Mouse (Mus musculus) adrenal gland, postnatal 14 days (tissue): ENCODE measurements around the gene Iqcf1. TPM values are rescaled to one million over a fixed set of nuclear protein-coding genes. Genes with fewer than 3 reads are reported as not detected.

Experiments used
- DNase-seq: peaks from one replicate; pipeline ENCODE4 v3.0.0; 2021; ENCODE audit warnings: mixed read lengths
- total RNA-seq: library from RNA; stranded (reverse); gene quantifications from 2 replicates; pipeline ENCODE4 v1.2.3, GENCODE M21; 2021

Iqcf1 gene
- total RNA-seq, 1 experiment from 2014 or later: not detected

GRCm38 (mm10) chr9:106464751-106465541 is 34.8 kb upstream of the Iqcf1 start:
- DNase-seq: peak; percentile 78

- peak; percentile 45 for DNase-seq
Measured at GRCm38 (mm10) chr9:106465571-106466200, 34.1 kb upstream of the Iqcf1 start, which contains the start of gene Gpr62. Gene Gpr62, minus strand, starts transcription at chr9:106465938.

GRCm38 (mm10) chr9:106466721-106467120 is 33.0 kb upstream of the Iqcf1 start:
- no peak for DNase-seq

GRCm38 (mm10) chr9:106467746-106468145 is 32.0 kb upstream of the Iqcf1 start:
- no peak for DNase-seq

GRCm38 (mm10) chr9:106469317-106469716 is 30.4 kb upstream of the Iqcf1 start:
- no peak for DNase-seq

- DNase-seq: peak; percentile 3
Measured at GRCm38 (mm10) chr9:106469776-106470175, 30.0 kb upstream of the Iqcf1 start.

GRCm38 (mm10) chr9:106470991-106471750 is 28.6 kb upstream of the Iqcf1 start:
- DNase-seq: peak; percentile 12

- peak; percentile 78 for DNase-seq
Measured at GRCm38 (mm10) chr9:106471892-106472291, 27.9 kb upstream of the Iqcf1 start.

- peak; percentile 12 for DNase-seq
Measured at GRCm38 (mm10) chr9:106472321-106472720, 27.4 kb upstream of the Iqcf1 start.

GRCm38 (mm10) chr9:106473081-106473752 is 26.6 kb upstream of the Iqcf1 start:
- peak; percentile 4 for DNase-seq

- DNase-seq: peak; percentile 4
Measured at GRCm38 (mm10) chr9:106473753-106474105, 26.0 kb upstream of the Iqcf1 start.

GRCm38 (mm10) chr9:106474456-106474855 is 25.3 kb upstream of the Iqcf1 start:
- peak; percentile 90 for DNase-seq

GRCm38 (mm10) chr9:106475046-106475445 is 24.7 kb upstream of the Iqcf1 start:
- peak; percentile 49 for DNase-seq

GRCm38 (mm10) chr9:106475663-106476001 is 24.1 kb upstream of the Iqcf1 start, which contains the start of gene Rrp9:
Gene Rrp9, plus strand, starts transcription at chr9:106475963.
- DNase-seq: no peak

- peak; percentile 82 for DNase-seq
Measured at GRCm38 (mm10) chr9:106476002-106476923, 23.5 kb upstream of the Iqcf1 start.

- DNase-seq: peak; percentile 99
Measured at GRCm38 (mm10) chr9:106476924-106477484, 22.8 kb upstream of the Iqcf1 start, which contains the start of gene Parp3. Gene Parp3, minus strand, starts transcription at chr9:106476949.

GRCm38 (mm10) chr9:106477649-106478048 is 22.1 kb upstream of the Iqcf1 start:
- DNase-seq: no peak

GRCm38 (mm10) chr9:106478101-106478500 is 21.7 kb upstream of the Iqcf1 start:
- DNase-seq: no peak

- DNase-seq: no peak
Measured at GRCm38 (mm10) chr9:106480541-106480940, 19.2 kb upstream of the Iqcf1 start.

GRCm38 (mm10) chr9:106481075-106481474 is 18.7 kb upstream of the Iqcf1 start:
- DNase-seq: no peak

- DNase-seq: no peak
Measured at GRCm38 (mm10) chr9:106481676-106482075, 18.1 kb upstream of the Iqcf1 start.
